Mouse (Mus musculus) MEL (cell line): ENCODE measurements around the gene Etfbkmt. TPM values are rescaled to one million over a fixed set of nuclear protein-coding genes. Genes with fewer than 3 reads are reported as not detected.

ENCODE experiments used
- DNase-seq: peaks from one replicate; pipeline ENCODE4 v3.0.0; 2011; ENCODE audit warnings: low read depth, low spot score
- H3K27ac ChIP-seq: 2 replicates; pipeline ENCODE4 v1.5.1; 2012; ENCODE audit warnings: low read depth, mild to moderate bottlenecking, control low read depth, low read length, moderate library complexity; ENCODE audit not compliant: control insufficient read depth
- H3K27me3 ChIP-seq, 2 experiments: fragments of 150-350 bp in 1 of 2; sonication (generic) in 1 of 2; 2 replicates each; pipeline ENCODE4 v1.6.1; 2012; ENCODE audit warnings: low read length in 2 of 2, mild to moderate bottlenecking in 2 of 2, improper control_type of control experiment in 1 of 2, moderate library complexity in 1 of 2; ENCODE audit not compliant: insufficient read depth in 2 of 2, control insufficient read depth in 1 of 2
- H3K36me3 ChIP-seq, 2 experiments: 2 replicates each; pipeline ENCODE4 v1.6.1; 2012 to 2014; ENCODE audit warnings: low read length in 2 of 2, improper control_type of control experiment in 1 of 2, inconsistent platforms in 1 of 2, mild to moderate bottlenecking in 1 of 2; ENCODE audit not compliant: insufficient read depth in 2 of 2, control insufficient read depth in 1 of 2
- H3K4me1 ChIP-seq, 2 experiments: fragments of 150-350 bp in 1 of 2; sonication (generic) in 1 of 2; 2 replicates each; pipeline ENCODE4 v1.6.1; 2012; ENCODE audit warnings: low read length in 2 of 2, improper control_type of control experiment in 1 of 2, mild to moderate bottlenecking in 1 of 2; ENCODE audit not compliant: insufficient read depth in 2 of 2, control insufficient read depth in 1 of 2
- H3K4me3 ChIP-seq, 2 experiments: fragments of 150-350 bp in 1 of 2; sonication (generic) in 1 of 2; 2 replicates each; pipeline ENCODE4 v1.5.1; 2012; ENCODE audit warnings: low read depth in 2 of 2, low read length in 2 of 2, mild to moderate bottlenecking in 2 of 2, moderate library complexity in 2 of 2, control low read depth in 1 of 2, improper control_type of control experiment in 1 of 2; ENCODE audit not compliant: control insufficient read depth in 1 of 2, insufficient read depth in 1 of 2
- H3K79me2 ChIP-seq: 2 replicates; pipeline ENCODE4 v1.6.1; 2012; ENCODE audit warnings: mild to moderate bottlenecking, low read length, moderate library complexity; ENCODE audit not compliant: control insufficient read depth, poor library complexity, insufficient read depth
- H3K9ac ChIP-seq: 2 replicates; pipeline ENCODE4 v1.6.1; 2012; ENCODE audit warnings: low read depth, mild to moderate bottlenecking, control low read depth, low read length, moderate library complexity; ENCODE audit not compliant: control insufficient read depth, poor library complexity, severe bottlenecking
- H3K9me3 ChIP-seq: fragments of 150-350 bp; sonication (generic); replicated peaks from 2 replicates; pipeline ENCODE4 v1.6.1; 2012; ENCODE audit warnings: mild to moderate bottlenecking, low read length, improper control_type of control experiment, moderate library complexity; ENCODE audit not compliant: insufficient read depth
- CHD1 ChIP-seq: IDR thresholded peaks from 2 replicates; pipeline ENCODE4 v1.6.1; 2012; ENCODE audit warnings: low read depth, mild to moderate bottlenecking, inconsistent platforms, low read length, improper control_type of control experiment
- E2F4 ChIP-seq: IDR thresholded peaks from 2 replicates; pipeline ENCODE4 v1.6.1; 2011; ENCODE audit warnings: low read depth, low read length, improper control_type of control experiment, borderline replicate concordance
- EP300 ChIP-seq, 2 experiments: IDR thresholded peaks; 2 replicates each; pipeline ENCODE4 v1.6.1; 2011; ENCODE audit warnings: improper control_type of control experiment in 2 of 2, low read length in 2 of 2, low read depth in 1 of 2, mild to moderate bottlenecking in 1 of 2
- GABPA ChIP-seq: IDR thresholded peaks from 2 replicates; pipeline ENCODE4 v1.6.1; 2012; ENCODE audit warnings: low read depth, mild to moderate bottlenecking, inconsistent platforms, low read length, improper control_type of control experiment, moderate library complexity
- KAT2A ChIP-seq: conservative IDR thresholded peaks from 2 replicates; pipeline ENCODE4 v1.6.1; 2012; ENCODE audit warnings: low read depth, low read length, improper control_type of control experiment, inconsistent platforms
- MYB ChIP-seq: IDR thresholded peaks from 2 replicates; pipeline ENCODE4 v1.6.1; 2011; ENCODE audit warnings: mild to moderate bottlenecking, low read depth, low read length, improper control_type of control experiment
- NELFE ChIP-seq: IDR thresholded peaks from 2 replicates; pipeline ENCODE4 v1.6.1; 2011; ENCODE audit warnings: low read depth, low read length, improper control_type of control experiment
- TCF12 ChIP-seq: IDR thresholded peaks from 2 replicates; pipeline ENCODE4 v1.6.1; 2014; ENCODE audit warnings: low read depth, mild to moderate bottlenecking, inconsistent platforms, low read length, improper control_type of control experiment, moderate library complexity
- USF2 ChIP-seq, 2 experiments: IDR thresholded peaks; 2 replicates each; pipeline ENCODE4 v1.6.1; 2011 to 2012; ENCODE audit warnings: improper control_type of control experiment in 2 of 2, low read length in 2 of 2, borderline replicate concordance in 1 of 2, inconsistent platforms in 1 of 2, low read depth in 1 of 2, mild to moderate bottlenecking in 1 of 2; ENCODE audit not compliant: insufficient read depth in 1 of 2
- ZC3H11A ChIP-seq: IDR thresholded peaks from 2 replicates; pipeline ENCODE4 v1.6.1; 2012; ENCODE audit warnings: low read depth, mild to moderate bottlenecking, inconsistent platforms, low read length, improper control_type of control experiment
- ZMIZ1 ChIP-seq: IDR thresholded peaks from 2 replicates; pipeline ENCODE4 v1.6.1; 2012; ENCODE audit warnings: low read depth, mild to moderate bottlenecking, inconsistent platforms, low read length, improper control_type of control experiment, moderate library complexity
- polyA plus RNA-seq, 2 experiments: library from polyadenylated mRNA; stranded (reverse) in 1 of 2; unstranded in 1 of 2; fragments of >175 nt in 1 of 2; fragments of >200 nt in 1 of 2; gene quantifications; 2 replicates each; pipeline versions ENCODE4 v1.2.1 to v1.2.4; 2012; ENCODE audit warnings: low replicate concordance in 2 of 2, low read depth in 1 of 2; ENCODE audit not compliant: insufficient read length in 2 of 2, insufficient read depth in 1 of 2, missing spikeins in 1 of 2
- total RNA-seq: library from RNA; depleted of rRNA; stranded (reverse); fragments of 300-350 nt; gene quantifications from 2 replicates; pipeline ENCODE4 v1.2.3, GENCODE M21; 2012

Etfbkmt gene
- total and polyA plus RNA-seq, 3 experiments, result 3.4 to 5.7 TPM; not detected in 1

DNA sequence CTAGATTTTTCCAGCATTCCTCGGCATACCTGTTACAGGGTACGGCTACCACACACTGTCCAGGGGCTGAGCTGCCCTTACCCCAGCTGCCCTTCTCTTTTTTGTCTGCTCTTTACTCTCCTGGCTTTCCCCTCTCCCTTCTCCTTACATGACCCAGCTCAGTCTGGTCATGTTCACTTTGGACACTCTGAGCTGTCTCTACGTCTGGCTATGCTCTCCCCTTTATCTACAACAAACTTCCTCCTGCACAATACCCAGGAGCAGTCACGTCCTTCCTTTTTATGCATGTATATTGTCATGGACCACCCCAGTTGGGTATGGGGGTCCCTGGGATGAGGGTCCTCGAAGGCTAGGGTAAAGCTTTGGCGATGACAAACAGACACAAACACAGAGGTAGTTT lies 4.0 kb upstream of the Etfbkmt start:
- H3K36me3 ChIP-seq, result 0 out of 4 replicates have a peak, but pooled peaks cover 0 to 2% of the 10 kb centered on the region in 2 experiments
- no peak for DNase-seq
- no peak for TF ChIP-seq EP300 (IDR thresholded peaks at IDR 0.05; ENCODE audit: low read depth in 1 of 2, low read length in 2 of 2)
- no peak for TF ChIP-seq USF2 (IDR thresholded peaks at IDR 0.05; ENCODE audit: borderline replicate concordance in 1 of 2, insufficient read depth in 1 of 2, low read depth in 1 of 2, low read length in 2 of 2)
- no peak for TF ChIP-seq E2F4
- no peak overlapping the region for H3K9ac ChIP-seq
- no peaks in the 10 kb centered on the region for H3K9me3 ChIP-seq
- H3K4me3 ChIP-seq, result no peak overlapping the region
- H3K27ac ChIP-seq, result no peak overlapping the region
- no peaks in the 10 kb centered on the region for H3K79me2 ChIP-seq
- peaks cover 0 to 8% of the 10 kb centered on the region in 2 experiments; a peak in 2 of 4 replicates for H3K4me1 ChIP-seq
- H3K27me3 ChIP-seq, result no peaks in the 10 kb centered on the region

DNA sequence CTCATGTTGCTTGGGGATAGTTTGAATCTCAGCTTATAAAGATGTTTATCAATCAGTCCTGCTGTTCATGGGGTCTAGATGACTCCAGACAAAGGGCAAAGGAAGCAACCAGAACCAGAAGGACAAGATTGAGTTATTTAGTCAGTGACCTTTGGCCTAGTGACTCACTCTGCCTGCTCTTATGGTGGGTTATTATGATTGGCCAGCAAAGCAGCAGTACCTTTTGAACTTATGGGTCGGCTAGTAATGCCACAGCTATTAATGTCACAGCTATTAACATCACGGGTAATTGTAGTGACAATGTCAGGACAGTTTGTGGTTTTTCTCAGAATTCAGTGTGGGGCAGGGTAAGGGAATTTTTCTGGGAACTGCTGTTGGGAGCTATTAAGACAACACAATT lies 1.7 kb upstream of the Etfbkmt start:
- Histone ChIP-seq H3K9ac (no peak overlapping the region), H3K4me1 (peaks cover 0 to 7% of the 10 kb centered on the region in 2 experiments; a peak in 3 of 4 replicates), H3K36me3 (peaks cover 0 to 10% of the 10 kb centered on the region in 2 experiments; a peak in 1 of 4 replicates), H3K9me3 (no peaks in the 10 kb centered on the region), H3K79me2 (0 out of 2 replicates have a peak, but pooled peaks cover 1% of the 10 kb centered on the region), H3K27me3 (no peaks in the 10 kb centered on the region), H3K4me3 (no peak overlapping the region), H3K27ac (no peak overlapping the region)
- TF ChIP-seq CHD1, result no peak
- TF ChIP-seq ZMIZ1, result no peak
- no peak for TF ChIP-seq GABPA
- TF ChIP-seq KAT2A, result no peak
- TF ChIP-seq TCF12, result no peak
- no peak for DNase-seq

DNA sequence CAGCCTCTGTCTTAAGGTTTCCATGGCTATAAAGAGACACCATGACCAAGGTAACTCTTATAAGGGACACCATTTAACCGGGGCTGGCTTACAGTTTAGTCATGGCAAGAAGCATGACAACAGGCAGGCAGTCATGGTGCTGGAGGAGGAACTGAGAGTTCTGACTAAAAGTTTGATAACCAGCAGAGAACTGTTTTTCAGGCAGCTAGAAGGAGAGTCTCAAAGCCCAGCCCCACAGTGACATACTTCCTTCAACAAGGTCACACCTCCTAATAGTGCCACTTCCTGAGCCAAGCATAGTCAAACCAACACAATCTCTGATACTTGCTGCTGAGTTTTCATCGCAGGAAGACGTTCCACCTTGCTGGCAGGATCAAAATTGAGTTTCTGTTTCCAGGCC lies 638 bp upstream of the Etfbkmt start:
- Histone ChIP-seq H3K27me3 (no peaks in the 10 kb centered on the region), H3K9me3 (no peaks in the 10 kb centered on the region), H3K27ac (no peak overlapping the region), H3K4me3 (no peak overlapping the region), H3K4me1 (peaks cover 0 to 7% of the 10 kb centered on the region in 2 experiments; a peak in 3 of 4 replicates), H3K9ac (no peak overlapping the region), H3K36me3 (peaks cover 0 to 10% of the 10 kb centered on the region in 2 experiments; a peak in 1 of 4 replicates), H3K79me2 (0 out of 2 replicates have a peak, but pooled peaks cover 1% of the 10 kb centered on the region)
- TF ChIP-seq ZC3H11A, result no peak
- TF ChIP-seq USF2 (IDR thresholded peaks at IDR 0.05; ENCODE audit: borderline replicate concordance in 1 of 2, insufficient read depth in 1 of 2, low read depth in 1 of 2, low read length in 2 of 2), result no peak
- no peak for TF ChIP-seq MYB
- TF ChIP-seq NELFE, result no peak
- DNase-seq, result peak; percentile 49
